Mouse (Mus musculus) testis, adult 2 months (tissue): ENCODE data around the gene Olfr615. TPM values are rescaled to one million over a fixed set of nuclear protein-coding genes. Genes with fewer than 3 reads are reported as not detected.
"Not testable (repeated sequence)": the region's sequence is repeated elsewhere in the genome, so short reads cannot be mapped to it uniquely, and the experiment has no call there.

Experiments used
- H3K27ac ChIP-seq: fragments of 200-500 bp; 2 replicates; pipeline ENCODE4 v1.5.1; 2012; ENCODE audit warnings: low read depth, low read length; ENCODE audit not compliant: control insufficient read depth, insufficient read depth
- H3K27me3 ChIP-seq: fragments of 200-500 bp; 2 replicates; pipeline ENCODE4 v1.6.1; 2012; ENCODE audit warnings: mild to moderate bottlenecking, low read length, moderate library complexity; ENCODE audit not compliant: control insufficient read depth, insufficient read depth
- H3K36me3 ChIP-seq: fragments of 200-500 bp; 2 replicates; pipeline ENCODE4 v1.6.1; 2012; ENCODE audit warnings: mild to moderate bottlenecking, low read length; ENCODE audit not compliant: control insufficient read depth, insufficient read depth
- H3K4me1 ChIP-seq: fragments of 200-500 bp; 2 replicates; pipeline ENCODE4 v1.6.1; 2012; ENCODE audit warnings: low read length; ENCODE audit not compliant: control insufficient read depth, insufficient read depth
- H3K4me3 ChIP-seq: fragments of 200-500 bp; 2 replicates; pipeline ENCODE4 v1.5.1; 2012; ENCODE audit warnings: low read depth, mild to moderate bottlenecking, low read length, moderate library complexity, mixed read lengths; ENCODE audit not compliant: control insufficient read depth
- CTCF ChIP-seq: fragments of 200-500 bp; IDR thresholded peaks from 2 replicates; pipeline ENCODE4 v1.5.1; 2012; ENCODE audit warnings: low read depth, mild to moderate bottlenecking, inconsistent platforms, low read length, moderate library complexity; ENCODE audit not compliant: control insufficient read depth, insufficient read depth, insufficient replicate concordance
- POLR2A ChIP-seq: fragments of 200-500 bp; IDR thresholded peaks from 2 replicates; pipeline ENCODE4 v1.6.1; 2012; ENCODE audit warnings: low read depth, mild to moderate bottlenecking, inconsistent platforms, low read length, moderate library complexity; ENCODE audit not compliant: control insufficient read depth
- polyA plus RNA-seq: library from polyadenylated mRNA; depleted of rRNA; stranded (reverse); fragments of >200 nt; gene quantifications from 2 replicates; pipeline ENCODE4 v1.2.3, GENCODE M21; 2012; rRNA removed

Gene Olfr615
- polyA plus RNA-seq: not detected in 2 replicates

DNA sequence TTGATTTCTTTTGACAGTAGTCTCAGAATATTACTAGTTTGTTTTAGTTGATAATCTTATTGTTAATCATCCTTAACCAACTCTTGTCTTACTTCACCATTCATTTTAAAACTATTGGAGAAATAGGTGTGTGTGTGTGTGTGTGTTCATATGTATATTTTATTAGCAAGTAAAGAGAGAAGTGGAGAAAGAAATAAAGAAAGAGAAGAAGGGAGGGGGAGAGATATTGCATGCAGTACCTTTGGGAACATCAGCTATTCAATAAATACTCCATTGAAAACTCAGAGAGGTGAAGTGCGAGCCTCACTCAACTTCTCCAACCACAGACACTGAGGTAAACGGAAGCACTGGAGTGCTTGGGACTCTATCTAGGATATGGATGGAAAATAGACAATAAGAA, at the start of gene Olfr615:
Gene Olfr615 (plus strand): TSS at position 301 of the 400 bp plus-strand sequence.
- TF ChIP-seq CTCF (no peak), POLR2A (no peak)

DNA sequence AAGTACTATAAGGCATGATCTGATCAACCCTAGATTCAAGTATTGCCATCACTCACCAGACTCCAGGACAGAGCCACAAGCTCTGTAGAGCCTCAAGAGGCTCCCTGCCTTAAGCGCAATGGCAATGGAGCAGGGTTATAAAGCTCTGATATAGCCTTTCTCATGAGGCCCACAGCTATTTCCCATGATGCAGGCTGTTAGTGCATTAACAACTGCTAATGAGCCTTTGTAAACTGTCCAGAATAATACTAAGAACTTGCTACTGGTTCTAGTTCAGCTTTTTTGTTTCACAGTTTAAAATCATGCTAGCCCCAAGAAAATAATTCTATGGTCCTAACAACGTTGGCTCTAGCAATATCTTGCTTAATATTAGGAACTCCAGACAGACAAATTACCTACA, 43.9 kb upstream of the Olfr615 start, which contains the start of gene Olfr610:
Gene Olfr610 (minus strand): TSS at position 101 of the 400 bp plus-strand sequence.
- no peaks in the 10 kb centered on the region for H3K4me1 ChIP-seq
- H3K4me3 ChIP-seq: no peak within 1 kb of the TSS
- TF ChIP-seq CTCF (no peak), POLR2A (no peak)
- H3K36me3 ChIP-seq: no peaks in the 10 kb centered on the region
- no peaks in the 10 kb centered on the region for H3K27me3 ChIP-seq
- no peak within 1 kb of the TSS for H3K27ac ChIP-seq

More for the DNA sequence above, at the start of gene Olfr615:
- Histone ChIP-seq H3K36me3 (no peaks in the 10 kb centered on the region), H3K27me3 (no peaks in the 10 kb centered on the region), H3K4me1 (no peaks in the 10 kb centered on the region), H3K27ac (no peak within 1 kb of the TSS), H3K4me3 (no peak within 1 kb of the TSS)

GRCm38 (mm10) chr7:103520746-103521145, 35.1 kb upstream of the Olfr615 start, which contains the start of gene Olfr611:
Gene Olfr611, minus strand, starts transcription at chr7:103520846.
- not testable (repeated sequence) for H3K27me3 ChIP-seq, H3K36me3 ChIP-seq, H3K4me3 ChIP-seq, H3K4me1 ChIP-seq, H3K27ac ChIP-seq

DNA sequence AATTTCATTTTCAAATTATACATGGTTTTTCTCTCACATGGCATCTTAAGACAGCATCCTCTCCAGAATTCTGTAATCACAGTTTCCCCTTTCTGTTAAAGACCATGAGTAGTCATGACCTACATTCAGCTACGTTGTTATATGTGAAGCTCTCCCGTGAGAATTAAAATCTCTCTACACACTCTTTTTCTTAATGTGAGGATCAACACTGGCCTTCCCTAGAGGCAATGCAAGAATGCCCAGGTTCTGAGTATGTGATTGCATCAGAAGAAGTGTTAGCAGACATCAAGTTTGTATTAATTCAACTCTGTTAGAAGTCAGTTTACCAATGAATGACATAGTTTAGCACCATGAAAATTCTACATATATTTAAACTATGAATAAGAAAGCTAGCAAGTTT, 13.3 kb upstream of the Olfr615 start, which contains the start of gene Olfr612:
Gene Olfr612 (minus strand): TSS at position 101 of the 400 bp plus-strand sequence.
- H3K4me1 ChIP-seq, H3K27ac ChIP-seq, H3K36me3 ChIP-seq, H3K27me3 ChIP-seq, H3K4me3 ChIP-seq: not testable (repeated sequence)

DNA sequence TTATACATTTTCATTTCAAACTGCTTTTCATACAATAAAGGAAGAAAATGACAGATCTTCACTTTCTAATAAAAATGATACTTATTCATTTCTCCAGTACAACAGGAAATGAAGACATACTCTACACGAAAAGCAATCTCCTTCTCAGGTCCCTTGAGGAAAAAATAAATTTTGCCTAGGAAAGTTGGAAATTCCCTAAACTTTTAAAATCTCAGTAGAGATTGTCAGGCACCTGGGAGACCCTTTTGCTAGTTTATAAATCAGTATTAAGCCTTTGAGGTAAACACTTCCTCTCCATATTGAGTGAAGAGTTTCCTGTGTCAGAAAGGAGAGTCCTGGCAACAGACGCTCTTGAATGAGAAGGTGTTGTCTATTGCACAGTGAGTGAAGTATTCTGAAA, 8.1 kb upstream of the Olfr615 start, which contains the start of gene Olfr613:
Gene Olfr613 (plus strand): TSS at position 301 of the 400 bp plus-strand sequence.
- H3K36me3 ChIP-seq: no peaks in the 10 kb centered on the region
- no peaks in the 10 kb centered on the region for H3K27me3 ChIP-seq
- no peaks in the 10 kb centered on the region for H3K4me1 ChIP-seq
- no peak for TF ChIP-seq CTCF
- no peak for TF ChIP-seq POLR2A
- H3K4me3 ChIP-seq: no peak within 1 kb of the TSS
- no peak within 1 kb of the TSS for H3K27ac ChIP-seq

- TF ChIP-seq POLR2A (no peak), CTCF (no peak)
- no peaks in the 10 kb centered on the region for H3K4me1 ChIP-seq
- no peaks in the 10 kb centered on the region for H3K27me3 ChIP-seq
- H3K27ac ChIP-seq: no peak within 1 kb of the TSS
- H3K36me3 ChIP-seq: no peaks in the 10 kb centered on the region
- no peak within 1 kb of the TSS for H3K4me3 ChIP-seq
These were observed 13.2 kb downstream of the Olfr615 start, which contains the start of gene Olfr616 for GRCm38 (mm10) chr7:103569043-103569442. Gene Olfr616, minus strand, starts transcription at chr7:103569143.

DNA sequence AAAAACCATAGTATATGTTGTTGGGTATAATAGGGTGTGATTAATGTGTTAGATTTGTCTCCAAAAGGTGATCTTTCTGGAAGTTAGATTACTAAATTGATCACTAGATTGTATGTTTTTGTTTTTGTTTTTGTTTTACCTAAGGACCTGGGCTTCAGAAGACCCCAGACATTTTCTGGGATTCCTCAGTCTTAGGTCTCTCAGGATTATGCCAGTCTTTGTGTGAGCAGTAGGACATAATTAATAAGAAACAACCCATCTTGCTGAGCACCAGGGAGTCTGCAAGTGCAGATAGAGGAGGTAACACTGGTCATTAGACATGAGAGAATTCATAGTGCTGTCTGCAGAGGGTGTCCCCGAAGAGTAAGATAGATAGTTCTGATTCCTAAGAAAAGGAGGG, 16.9 kb downstream of the Olfr615 start, which contains the start of gene Olfr617:
Gene Olfr617 (plus strand): TSS at position 301 of the 400 bp plus-strand sequence.
- Histone ChIP-seq H3K36me3 (no peaks in the 10 kb centered on the region), H3K27ac (no peak within 1 kb of the TSS), H3K4me1 (no peaks in the 10 kb centered on the region), H3K27me3 (no peaks in the 10 kb centered on the region), H3K4me3 (no peak within 1 kb of the TSS)
- no peak for TF ChIP-seq POLR2A
- no peak for TF ChIP-seq CTCF

DNA sequence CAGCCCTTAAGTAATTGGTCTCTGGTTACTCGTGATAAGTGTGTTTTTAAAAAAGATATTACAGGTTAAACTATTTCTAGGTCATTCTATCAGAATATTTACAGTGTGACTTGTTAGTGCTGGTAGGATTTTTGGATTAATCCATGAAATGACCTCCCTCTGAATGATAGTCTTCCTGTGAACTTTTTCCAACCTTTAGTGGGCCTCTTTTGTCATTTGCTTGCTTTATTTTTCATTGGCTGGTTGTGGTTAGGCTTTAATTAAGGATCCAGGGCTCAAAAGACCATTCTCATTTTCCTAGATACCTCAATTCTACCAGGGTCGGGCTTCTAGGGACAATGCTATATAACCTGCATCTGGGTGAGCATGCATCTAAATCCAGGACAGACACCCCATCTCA, 33.9 kb downstream of the Olfr615 start, which contains the start of gene Olfr618:
Gene Olfr618 (plus strand): TSS at position 301 of the 400 bp plus-strand sequence.
- no peaks in the 10 kb centered on the region for H3K36me3 ChIP-seq
- H3K4me1 ChIP-seq: no peaks in the 10 kb centered on the region
- no peak within 1 kb of the TSS for H3K27ac ChIP-seq
- no peaks in the 10 kb centered on the region for H3K27me3 ChIP-seq
- TF ChIP-seq POLR2A: no peak
- no peak for TF ChIP-seq CTCF
- H3K4me3 ChIP-seq: no peak within 1 kb of the TSS
